Mouse (Mus musculus) megakaryocyte, embryonic 14.5 days (primary cell): ENCODE results near the gene Ap1s3. TPM values are rescaled to one million over a fixed set of nuclear protein-coding genes. Genes with fewer than 3 reads are reported as not detected.

Experiments used
- H3K27me3 ChIP-seq: replicated peaks from 2 replicates; pipeline ENCODE3; 2012; ENCODE audit warnings: inconsistent platforms
- H3K36me3 ChIP-seq: replicated peaks from 2 replicates; pipeline ENCODE3; 2012; ENCODE audit warnings: low read length, inconsistent platforms, mixed read lengths
- H3K4me1 ChIP-seq: 2 replicates; pipeline ENCODE4 v1.6.1; 2012; ENCODE audit warnings: inconsistent platforms
- H3K4me3 ChIP-seq: replicated peaks from 2 replicates; pipeline ENCODE3; 2012; ENCODE audit warnings: moderate library complexity, mild to moderate bottlenecking, inconsistent platforms
- H3K9me3 ChIP-seq: 2 replicates; pipeline ENCODE4 v1.6.1; 2012; ENCODE audit warnings: inconsistent platforms
- FLI1 ChIP-seq: IDR thresholded peaks from 2 replicates; pipeline ENCODE4 v1.6.1; 2012; ENCODE audit warnings: low read length, inconsistent platforms, mixed read lengths
- GATA1 ChIP-seq: IDR thresholded peaks from 3 replicates; pipeline ENCODE4 v1.6.1; 2012; ENCODE audit warnings: mixed read lengths, low read length, inconsistent platforms, borderline replicate concordance
- polyA plus RNA-seq: library from polyadenylated mRNA; stranded (reverse); fragments of >175 nt; gene quantifications from 2 replicates; pipeline ENCODE4 v1.2.3, GENCODE M21; 2012; ENCODE audit warnings: low replicate concordance; ENCODE audit not compliant: insufficient read depth

Gene Ap1s3
- 2.7 and 15.4 TPM in 2 replicates for polyA plus RNA-seq

GRCm38 (mm10) chr1:79671543-79672337, at the start of gene Ap1s3:
Gene Ap1s3 (minus strand): TSS chr1:79671972.
- peaks cover 7% of the 10 kb centered on the region for H3K27me3 ChIP-seq
- H3K36me3 ChIP-seq = no peaks in the 10 kb centered on the region
- H3K4me1 ChIP-seq = peaks cover 39% of the 10 kb centered on the region
- peak within 1 kb of the TSS; percentile 98 for H3K4me3 ChIP-seq
- TF ChIP-seq FLI1 (no peak), GATA1 (no peak)
- H3K9me3 ChIP-seq = no peaks in the 10 kb centered on the region

GRCm38 (mm10) chr1:79714152-79714923, 42.6 kb upstream of the Ap1s3 start:
- peaks cover 59% of the 10 kb centered on the region for H3K4me1 ChIP-seq
- H3K9me3 ChIP-seq = no peaks in the 10 kb centered on the region
- H3K36me3 ChIP-seq = peaks cover 56% of the 10 kb centered on the region
- peak overlapping the region; percentile 35 for H3K4me3 ChIP-seq
- TF ChIP-seq FLI1 = no peak
- no peaks in the 10 kb centered on the region for H3K27me3 ChIP-seq

- H3K9me3 ChIP-seq = no peaks in the 10 kb centered on the region
- peaks cover 65% of the 10 kb centered on the region for H3K36me3 ChIP-seq
- no peak overlapping the region for H3K4me3 ChIP-seq
- no peaks in the 10 kb centered on the region for H3K27me3 ChIP-seq
- H3K4me1 ChIP-seq = peaks cover 66% of the 10 kb centered on the region
- TF ChIP-seq GATA1 = no peak
- TF ChIP-seq FLI1 = no peak
These were observed 41.3 kb upstream of the Ap1s3 start for GRCm38 (mm10) chr1:79713081-79713480.

- H3K36me3 ChIP-seq = peaks cover 81% of the 10 kb centered on the region
- TF ChIP-seq FLI1 (peak; percentile 76), GATA1 (no peak)
- H3K4me3 ChIP-seq = peak overlapping the region; percentile 82
- H3K27me3 ChIP-seq = no peaks in the 10 kb centered on the region
- peaks cover 78% of the 10 kb centered on the region for H3K4me1 ChIP-seq
- no peaks in the 10 kb centered on the region for H3K9me3 ChIP-seq
These were observed 39.7 kb upstream of the Ap1s3 start for GRCm38 (mm10) chr1:79711147-79712126.

GRCm38 (mm10) chr1:79710678-79711077, 38.9 kb upstream of the Ap1s3 start:
- TF ChIP-seq FLI1 = no peak
- no peak for TF ChIP-seq GATA1
- Histone ChIP-seq H3K4me1 (peaks cover 84% of the 10 kb centered on the region), H3K27me3 (no peaks in the 10 kb centered on the region), H3K9me3 (no peaks in the 10 kb centered on the region), H3K36me3 (peaks cover 89% of the 10 kb centered on the region), H3K4me3 (peak overlapping the region; percentile 71)

- no peak overlapping the region for H3K4me3 ChIP-seq
- H3K36me3 ChIP-seq = peaks cover 94% of the 10 kb centered on the region
- H3K27me3 ChIP-seq = no peaks in the 10 kb centered on the region
- H3K4me1 ChIP-seq = peaks cover 86% of the 10 kb centered on the region
- TF ChIP-seq GATA1 = no peak
- no peak for TF ChIP-seq FLI1
- no peaks in the 10 kb centered on the region for H3K9me3 ChIP-seq
These were observed 38.4 kb upstream of the Ap1s3 start for GRCm38 (mm10) chr1:79710216-79710615.

- Histone ChIP-seq H3K36me3 (peaks cover 92% of the 10 kb centered on the region), H3K27me3 (no peaks in the 10 kb centered on the region), H3K4me3 (no peak overlapping the region), H3K4me1 (peaks cover 86% of the 10 kb centered on the region), H3K9me3 (no peaks in the 10 kb centered on the region)
- TF ChIP-seq FLI1 = no peak
- no peak for TF ChIP-seq GATA1
These were observed 35.6 kb upstream of the Ap1s3 start for GRCm38 (mm10) chr1:79707383-79707782.

GRCm38 (mm10) chr1:79706707-79707106, 34.9 kb upstream of the Ap1s3 start:
- no peaks in the 10 kb centered on the region for H3K9me3 ChIP-seq
- no peaks in the 10 kb centered on the region for H3K27me3 ChIP-seq
- peaks cover 92% of the 10 kb centered on the region for H3K36me3 ChIP-seq
- TF ChIP-seq FLI1 = no peak
- no peak for TF ChIP-seq GATA1
- no peak overlapping the region for H3K4me3 ChIP-seq
- H3K4me1 ChIP-seq = peaks cover 86% of the 10 kb centered on the region

- peaks cover 95% of the 10 kb centered on the region for H3K36me3 ChIP-seq
- no peaks in the 10 kb centered on the region for H3K9me3 ChIP-seq
- TF ChIP-seq GATA1 (no peak), FLI1 (no peak)
- H3K27me3 ChIP-seq = no peaks in the 10 kb centered on the region
- H3K4me1 ChIP-seq = peaks cover 86% of the 10 kb centered on the region
- H3K4me3 ChIP-seq = no peak overlapping the region
These were observed 32.9 kb upstream of the Ap1s3 start for GRCm38 (mm10) chr1:79704672-79705071.
